ENCODE assay signal across 8 mouse cellular contexts in the genomic region with DNA sequence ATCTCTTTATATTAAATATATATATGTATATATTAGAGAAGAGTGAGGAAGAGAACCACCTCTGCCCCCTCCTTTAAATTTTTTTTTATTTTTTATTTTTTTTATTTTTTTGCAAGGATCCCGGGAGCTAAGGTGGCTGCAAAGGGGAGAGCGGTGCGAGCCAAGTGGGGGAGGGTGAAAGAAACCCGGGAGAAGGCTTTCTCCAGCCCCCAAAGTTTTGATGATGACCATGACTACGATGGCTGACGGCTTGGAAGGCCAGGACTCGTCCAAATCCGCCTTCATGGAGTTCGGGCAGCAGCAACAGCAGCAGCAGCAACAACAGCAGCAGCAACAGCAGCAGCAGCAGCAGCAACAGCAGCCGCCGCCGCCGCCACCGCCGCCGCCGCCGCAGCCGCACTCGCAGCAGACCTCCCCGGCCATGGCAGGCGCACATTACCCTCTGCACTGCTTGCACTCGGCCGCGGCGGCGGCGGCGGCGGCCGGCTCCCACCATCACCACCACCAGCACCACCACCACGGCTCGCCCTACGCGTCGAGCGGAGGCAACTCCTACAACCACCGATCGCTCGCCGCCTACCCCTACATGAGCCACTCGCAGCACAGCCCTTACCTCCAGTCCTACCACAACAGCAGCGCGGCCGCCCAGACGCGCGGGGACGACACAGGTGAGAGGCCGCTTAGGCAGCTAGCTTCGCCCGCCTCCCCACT. TPM values are rescaled to one million over a fixed set of nuclear protein-coding genes. Genes with fewer than 3 reads are reported as not detected.
DNase-seq lines count a peak whose midpoint lies in the region; ATAC-seq and TF ChIP-seq lines count a peak whose summit lies in the region.

A gene (plus strand): TSS at position 175 of the 711 bp plus-strand sequence.

- no peak for TF ChIP-seq CTCF in kidney, adult 2 months (conservative IDR thresholded peaks at IDR 0.05; ENCODE audit: insufficient read depth, insufficient read length, low read depth, low read length)
- no peak for TF ChIP-seq CTCF in olfactory bulb, adult 2 months (IDR thresholded peaks at IDR 0.05; ENCODE audit: insufficient read depth, low read depth, low read length)

- no peak for DNase-seq in kidney, adult 2 months
- DNase-seq in kidney, adult 18-20 months = no peak
- peak; percentile 68 for DNase-seq in R1 (ENCODE audit: low read depth, low spot score)
- DNase-seq in forebrain, embryonic 14.5 days (ENCODE audit: low spot score) = no peak
- DNase-seq in limb, embryonic 10.5 days (ENCODE audit: low spot score) = peak; percentile 86
- no peak for DNase-seq in cerebellum, postnatal 4 days (ENCODE audit: low spot score in 2 of 2)
- DNase-seq in c-Kit-positive CD71-positive TER-119-positive erythroid progenitor cells, embryonic 14.5 days (ENCODE audit: low spot score) = no peak

- H3K4me1 ChIP-seq in kidney, adult 2 months (ENCODE audit: control insufficient read depth, insufficient read depth, low read length) = peaks cover 3% of the 10 kb centered on the region; the same call in 1 of the 2 replicates
- H3K4me1 ChIP-seq in forebrain, embryonic 14.5 days (ENCODE audit: control insufficient read depth, insufficient read depth, low read length) = no peaks in the 10 kb centered on the region; the same call in 1 of the 2 replicates
- H3K4me1 ChIP-seq in limb, embryonic 10.5 days = peaks cover 41% of the 10 kb centered on the region
- H3K4me1 ChIP-seq in olfactory bulb, adult 2 months (ENCODE audit: control insufficient read depth, insufficient read depth, low read length) = no peaks in the 10 kb centered on the region

- 2% methylated on average over 47 of the region's 52 CpGs for WGBS in kidney, adult 2 months
- WGBS in forebrain, embryonic 14.5 days = under 1% methylated on average over 37 of the region's 52 CpGs
- under 1% methylated on average over 51 of the region's 52 CpGs for WGBS in limb, embryonic 10.5 days
- WGBS in olfactory bulb, adult 2 months = 2% methylated on average over 50 of the region's 52 CpGs

- H3K4me3 ChIP-seq in kidney, adult 2 months (ENCODE audit: insufficient read depth, low read depth, low read length) = peak within 1 kb of the TSS; percentile 10; the same call in 1 of the 2 replicates
- H3K4me3 ChIP-seq in forebrain, embryonic 14.5 days (ENCODE audit: low read depth, low read length) = peak within 1 kb of the TSS; percentile 50
- H3K4me3 ChIP-seq in limb, embryonic 10.5 days = peak within 1 kb of the TSS; percentile 59
- peak within 1 kb of the TSS; percentile 79 for H3K4me3 ChIP-seq in olfactory bulb, adult 2 months (ENCODE audit: insufficient read depth, low read depth, low read length)

- H3K4me2 ChIP-seq in forebrain, embryonic 14.5 days (ENCODE audit: low read length) = peak within 1 kb of the TSS; percentile 65

- no peak for TF ChIP-seq POLR2A in kidney, adult 2 months (IDR thresholded peaks at IDR 0.05; ENCODE audit: low read depth, low read length)
- TF ChIP-seq POLR2A in olfactory bulb, adult 2 months (IDR thresholded peaks at IDR 0.05; ENCODE audit: insufficient read depth, low read depth, low read length) = no peak

- no peaks in the 10 kb centered on the region for H3K9me3 ChIP-seq in forebrain, embryonic 14.5 days (replicated peaks; ENCODE audit: control insufficient read depth, low read length)
- no peaks in the 10 kb centered on the region for H3K9me3 ChIP-seq in limb, embryonic 10.5 days (replicated peaks)

- peak; percentile 44 for ATAC-seq in forebrain, embryonic 14.5 days

- no peaks in the 10 kb centered on the region for H3K36me3 ChIP-seq in kidney, adult 2 months (ENCODE audit: control insufficient read depth, insufficient read depth, low read length)
- no peaks in the 10 kb centered on the region for H3K36me3 ChIP-seq in forebrain, embryonic 14.5 days (ENCODE audit: control insufficient read depth, insufficient read depth, low read length)
- H3K36me3 ChIP-seq in limb, embryonic 10.5 days = no peaks in the 10 kb centered on the region

- H3K27me3 ChIP-seq in kidney, adult 2 months (replicated peaks; ENCODE audit: control insufficient read depth, insufficient read depth, low read length) = peaks cover 15% of the 10 kb centered on the region
- H3K27me3 ChIP-seq in forebrain, embryonic 14.5 days (replicated peaks; ENCODE audit: control insufficient read depth, insufficient read depth, low read length) = peaks cover 45% of the 10 kb centered on the region
- H3K27me3 ChIP-seq in limb, embryonic 10.5 days (ENCODE audit: low read depth, poor library complexity, severe bottlenecking) = peaks cover 99% of the 10 kb centered on the region

- peak within 1 kb of the TSS; percentile 86 for H3K9ac ChIP-seq in forebrain, embryonic 14.5 days (ENCODE audit: low read length)

- H3K27ac ChIP-seq in kidney, adult 2 months (ENCODE audit: insufficient read depth, low read depth, low read length) = no peak within 1 kb of the TSS
- peak within 1 kb of the TSS; percentile 98 for H3K27ac ChIP-seq in forebrain, embryonic 14.5 days (ENCODE audit: low read depth, low read length)
- H3K27ac ChIP-seq in limb, embryonic 10.5 days = peak within 1 kb of the TSS; percentile 79
- peak within 1 kb of the TSS; percentile 98 for H3K27ac ChIP-seq in olfactory bulb, adult 2 months (ENCODE audit: insufficient read depth, low read depth, low read length)

RNA-seq across cellular contexts. Expression of the gene that starts here (rescaled TPM):
- polyA plus RNA-seq in kidney, adult 2 months (2012; rRNA removed) = not detected in 2 replicates
- 4.4 and 5.8 TPM in 2 replicates for polyA plus RNA-seq in forebrain, embryonic 14.5 days (2014; fragmentation: Nextera tagmentation; extraction: Ambion mirVana)
- polyA plus RNA-seq in limb, embryonic 10.5 days (2016; fragmentation: Nextera tagmentation; extraction: Ambion mirVana) = 0.41 and 0.60 TPM in 2 replicates
- polyA plus RNA-seq in olfactory bulb, adult 2 months (2012; ENCODE audit: insufficient read depth, insufficient read length, low replicate concordance, missing spikeins) = not detected in 2 replicates

Comparison
In these comparisons a context has a peak if more than half of its experiments do, and no peak if none do; other contexts are left out.
1. Peak in DNase-seq, H3K4me3 ChIP-seq and H3K27ac ChIP-seq in limb, embryonic 10.5 days; RNA of the gene not detected or under 1 TPM.
2. H3K4me3 ChIP-seq: peak in every context shown above with its lines; median percentile 79 in olfactory bulb, adult 2 months; 59 in limb, embryonic 10.5 days; 50 in forebrain, embryonic 14.5 days; 10 in kidney, adult 2 months.